ENCODE assay signal across 7 mouse cellular contexts in genomic region chr11:47704930-47705787, GRCm38 (mm10).
DNase-seq lines count a peak whose midpoint lies in the region.

No protein-coding gene starts in this region.

- intact Hi-C loops in gastrocnemius, postnatal 36 days (cut with DNase I) = no loop called here
- intact Hi-C loops in left cerebral cortex, postnatal 36 days (cut with DNase I) = no loop called here

- peak; percentile 4 for DNase-seq in urinary bladder, postnatal 25 days (ENCODE audit: low spot score)
- DNase-seq in urinary bladder, adult 2 months (ENCODE audit: low spot score) = no peak
- peak; percentile 22 to 45 for DNase-seq in gastrocnemius, postnatal 36 days
- peak; percentile 13 to 41 for DNase-seq in left cerebral cortex, postnatal 36 days (ENCODE audit: low spot score in 2 of 2)
- DNase-seq in skeletal muscle tissue, adult 2 months (ENCODE audit: low read depth, low spot score) = peak; percentile 81
- no peak for DNase-seq in MN1 (ENCODE audit: low spot score)
- DNase-seq in c-Kit-positive CD71-positive TER-119-positive erythroid progenitor cells, embryonic 14.5 days (ENCODE audit: low spot score) = no peak

Comparison
In these comparisons a context has a peak if more than half of its experiments do, and no peak if none do; other contexts are left out.
1. DNase-seq: peak in urinary bladder, postnatal 25 days (single experiment), gastrocnemius, postnatal 36 days (2 of 2), left cerebral cortex, postnatal 36 days (2 of 2) and skeletal muscle tissue, adult 2 months (single experiment); none in urinary bladder, adult 2 months (single experiment), MN1 (single experiment) and c-Kit-positive CD71-positive TER-119-positive erythroid progenitor cells, embryonic 14.5 days (single experiment).